Mouse (Mus musculus) heart, embryonic 10.5 days (tissue): ENCODE results near the gene Fgd2. TPM values are rescaled to one million over a fixed set of nuclear protein-coding genes. Genes with fewer than 3 reads are reported as not detected.
"Not testable (repeated sequence)": the region's sequence is repeated elsewhere in the genome, so short reads cannot be mapped to it uniquely, and the experiment has no call there.

Experiments used
- DNase-seq: peaks from one replicate; pipeline ENCODE4 v3.0.0-alpha.2; 2017; ENCODE audit warnings: low spot score
- H3K27ac ChIP-seq: fragments of 300-500 bp; sonication (generic); 2 replicates; pipeline ENCODE4 v1.5.1; 2016; ENCODE audit warnings: mild to moderate bottlenecking
- H3K27me3 ChIP-seq: fragments of 300-500 bp; sonication (generic); 2 replicates; pipeline ENCODE4 v1.6.1; 2016; ENCODE audit warnings: mild to moderate bottlenecking; ENCODE audit not compliant: poor library complexity, insufficient read depth, severe bottlenecking
- H3K36me3 ChIP-seq: fragments of 300-500 bp; sonication (generic); 2 replicates; pipeline ENCODE4 v1.6.1; 2016; ENCODE audit warnings: mild to moderate bottlenecking, moderate library complexity
- H3K4me1 ChIP-seq: fragments of 300-500 bp; sonication (generic); 2 replicates; pipeline ENCODE4 v1.6.1; 2016; ENCODE audit warnings: mild to moderate bottlenecking
- H3K4me3 ChIP-seq: fragments of 300-500 bp; sonication (generic); 2 replicates; pipeline ENCODE4 v1.5.1; 2016; ENCODE audit warnings: mild to moderate bottlenecking, moderate library complexity
- H3K9me3 ChIP-seq: fragments of 300-500 bp; sonication (generic); 2 replicates; pipeline ENCODE4 v1.6.1; 2016; ENCODE audit warnings: mild to moderate bottlenecking, moderate library complexity
- WGBS: fragments of 180-500 bp; shearing (Covaris S2); methylation state at CpG from one replicate; pipeline ENCODE4 v1.1.7; 2016; 5-methylcytosine and 5-hydroxymethylcytosine counted together
- polyA plus RNA-seq: library from polyadenylated mRNA; unstranded; fragments of >200 nt; fragmentation: Nextera tagmentation; extraction: Ambion mirVana; gene quantifications from 2 replicates; pipeline ENCODE4 v1.2.1, GENCODE M21; 2016

Fgd2 gene
- polyA plus RNA-seq, result 2.2 and 3.8 TPM in 2 replicates

- H3K4me1 ChIP-seq, result peaks cover 31% of the 10 kb centered on the region
- WGBS, result 17% methylated on average over 5 of the region's 5 CpGs
- no peaks in the 10 kb centered on the region for H3K36me3 ChIP-seq
- peak within 1 kb of the TSS; percentile 5; the same call in 1 of the 2 replicates for H3K4me3 ChIP-seq
- DNase-seq, result no peak
- no peaks in the 10 kb centered on the region for H3K9me3 ChIP-seq
- H3K27me3 ChIP-seq, result no peaks in the 10 kb centered on the region
- H3K27ac ChIP-seq, result 0 out of 2 replicates have a peak within 1 kb of the TSS, but pooled peaks have one; percentile 24
These were observed at the start of gene Fgd2 for GRCm38 (mm10) chr17:29360761-29361221. TSS of gene Fgd2 (plus strand) at chr17:29360914.

GRCm38 (mm10) chr17:29311602-29312001, 49.1 kb upstream of the Fgd2 start:
- Histone ChIP-seq H3K4me3 (no peak overlapping the region), H3K27ac (no peak overlapping the region), H3K27me3 (no peaks in the 10 kb centered on the region), H3K9me3 (0 out of 2 replicates have a peak, but pooled peaks cover 4% of the 10 kb centered on the region), H3K4me1 (peaks cover 13% of the 10 kb centered on the region), H3K36me3 (no peaks in the 10 kb centered on the region)
- no peak for DNase-seq
- WGBS, result 85% methylated on average over 8 of the region's 8 CpGs

- no peak for DNase-seq
- H3K4me3 ChIP-seq, result no peak overlapping the region
- H3K9me3 ChIP-seq, result 0 out of 2 replicates have a peak, but pooled peaks cover 4% of the 10 kb centered on the region
- no peaks in the 10 kb centered on the region for H3K27me3 ChIP-seq
- H3K27ac ChIP-seq, result no peak overlapping the region
- peaks cover 16% of the 10 kb centered on the region for H3K4me1 ChIP-seq
- no peaks in the 10 kb centered on the region for H3K36me3 ChIP-seq
- WGBS, result 97% methylated on average over 2 of the region's 2 CpGs
These were observed 48.6 kb upstream of the Fgd2 start for GRCm38 (mm10) chr17:29312082-29312481.

DNA sequence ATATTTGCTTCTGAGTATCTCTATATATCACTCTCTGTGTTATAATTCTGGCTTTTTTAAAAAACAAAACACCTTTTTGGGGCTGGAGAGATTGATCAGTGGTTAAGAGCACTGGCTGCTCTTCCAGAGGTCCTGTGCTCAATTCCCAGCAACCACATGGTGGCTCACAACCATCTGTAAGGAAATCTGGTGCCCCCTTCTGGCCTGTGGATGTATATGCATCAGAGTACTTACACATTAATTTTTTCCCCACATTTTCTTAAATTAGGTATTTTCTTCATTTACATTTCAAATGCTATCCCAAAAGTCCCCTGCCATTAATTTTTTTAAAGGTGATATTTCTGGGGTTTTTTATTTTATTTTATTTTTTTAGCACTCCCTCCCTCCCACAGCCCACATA, 47.4 kb upstream of the Fgd2 start:
- Histone ChIP-seq H3K4me1 (peaks cover 16% of the 10 kb centered on the region), H3K36me3 (no peaks in the 10 kb centered on the region), H3K9me3 (0 out of 2 replicates have a peak, but pooled peaks cover 4% of the 10 kb centered on the region), H3K4me3 (no peak overlapping the region), H3K27ac (no peak overlapping the region), H3K27me3 (no peaks in the 10 kb centered on the region)
- DNase-seq, result no peak

- Histone ChIP-seq H3K4me3 (no peak overlapping the region), H3K27me3 (peaks cover 20% of the 10 kb centered on the region), H3K9me3 (0 out of 2 replicates have a peak, but pooled peaks cover 4% of the 10 kb centered on the region), H3K27ac (peak overlapping the region; percentile 72), H3K4me1 (peaks cover 37% of the 10 kb centered on the region), H3K36me3 (no peaks in the 10 kb centered on the region)
- 42% methylated on average over 9 of the region's 9 CpGs for WGBS
- DNase-seq, result no peak
These were observed 44.8 kb upstream of the Fgd2 start for GRCm38 (mm10) chr17:29315672-29316465.

DNA sequence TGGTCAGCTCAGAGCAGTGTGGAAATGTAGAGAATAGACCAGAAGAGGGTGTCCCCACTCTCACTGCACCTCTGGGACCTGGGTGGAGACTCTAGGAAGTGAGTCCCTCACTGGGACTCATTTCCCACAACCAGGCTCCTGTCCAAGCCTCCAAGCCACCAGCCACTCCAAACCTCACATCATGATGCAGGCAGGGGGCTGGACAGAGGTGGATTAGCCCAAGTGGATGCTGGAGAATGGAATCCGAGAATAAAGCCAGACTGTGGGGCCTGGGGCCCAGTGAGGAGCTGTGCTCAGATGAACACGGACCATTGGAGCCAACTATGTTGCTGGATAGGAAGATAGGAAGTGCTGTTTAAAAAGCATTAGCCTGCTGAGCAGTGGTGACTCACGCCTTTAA, 43.8 kb upstream of the Fgd2 start:
- Histone ChIP-seq H3K4me1 (peaks cover 41% of the 10 kb centered on the region), H3K9me3 (0 out of 2 replicates have a peak, but pooled peaks cover 4% of the 10 kb centered on the region), H3K36me3 (no peaks in the 10 kb centered on the region), H3K27ac (peak overlapping the region; percentile 72; the same call in 1 of the 2 replicates), H3K4me3 (no peak overlapping the region), H3K27me3 (peaks cover 30% of the 10 kb centered on the region)
- WGBS, result 63% methylated on average over 3 of the region's 3 CpGs
- DNase-seq, result no peak

- H3K4me3 ChIP-seq, H3K9me3 ChIP-seq, H3K36me3 ChIP-seq, DNase-seq: not testable (repeated sequence)
- WGBS, result 85% methylated on average over 3 of the region's 3 CpGs
- Histone ChIP-seq H3K27me3 (peaks cover 35% of the 10 kb centered on the region), H3K4me1 (peaks cover 46% of the 10 kb centered on the region), H3K27ac (peak within 1 kb of the TSS; percentile 72)
These were observed 43.3 kb upstream of the Fgd2 start, which contains the start of gene Pi16 for GRCm38 (mm10) chr17:29317380-29317779. TSS of gene Pi16 (plus strand) at chr17:29317680.

GRCm38 (mm10) chr17:29318731-29319250, 41.9 kb upstream of the Fgd2 start:
- peaks cover 48% of the 10 kb centered on the region for H3K27me3 ChIP-seq
- 34% methylated on average over 6 of the region's 6 CpGs for WGBS

DNA sequence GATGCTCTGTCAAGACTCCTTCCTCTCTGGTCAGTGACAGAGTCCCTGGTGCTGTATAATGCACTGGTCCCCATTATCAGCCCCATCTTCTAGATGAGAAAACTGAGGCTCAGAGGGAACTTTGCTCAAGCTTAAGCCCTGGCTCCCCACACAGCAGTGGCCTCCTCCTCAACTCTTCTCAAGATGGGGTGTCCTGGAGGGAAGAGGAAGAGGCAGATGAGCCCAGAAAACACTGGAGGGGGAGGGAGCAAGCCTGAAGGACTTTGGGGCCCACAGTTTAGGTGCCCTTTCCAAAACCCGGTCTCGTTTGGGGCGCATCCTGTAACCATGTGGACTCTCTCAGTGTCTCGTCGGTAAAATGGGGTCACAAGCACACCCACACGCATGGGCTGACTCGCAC, 41.2 kb upstream of the Fgd2 start:
- 77% methylated on average over 7 of the region's 7 CpGs for WGBS
- Histone ChIP-seq H3K9me3 (no peaks in the 10 kb centered on the region), H3K4me3 (no peak overlapping the region), H3K27me3 (peaks cover 55% of the 10 kb centered on the region), H3K4me1 (peaks cover 52% of the 10 kb centered on the region), H3K36me3 (no peaks in the 10 kb centered on the region), H3K27ac (peak overlapping the region; percentile 10; the same call in 1 of the 2 replicates)
- DNase-seq, result no peak

More at GRCm38 (mm10) chr17:29318731-29319250, 41.9 kb upstream of the Fgd2 start:
- no peaks in the 10 kb centered on the region for H3K36me3 ChIP-seq
- no peaks in the 10 kb centered on the region for H3K9me3 ChIP-seq
- peak overlapping the region; percentile 10; the same call in 1 of the 2 replicates for H3K27ac ChIP-seq
- H3K4me3 ChIP-seq, result no peak overlapping the region
- peaks cover 52% of the 10 kb centered on the region for H3K4me1 ChIP-seq
- DNase-seq, result no peak

- 43% methylated on average over 8 of the region's 8 CpGs for WGBS
- Histone ChIP-seq H3K27me3 (peaks cover 58% of the 10 kb centered on the region), H3K9me3 (no peaks in the 10 kb centered on the region)
These were observed 40.7 kb upstream of the Fgd2 start for GRCm38 (mm10) chr17:29319881-29320639.

GRCm38 (mm10) chr17:29321765-29322602, 38.7 kb upstream of the Fgd2 start:
- H3K4me1 ChIP-seq, result peaks cover 48% of the 10 kb centered on the region
- DNase-seq, result no peak
- 17% methylated on average over 41 of the region's 41 CpGs for whole genome bisulfite sequencing
- H3K36me3 ChIP-seq, result no peaks in the 10 kb centered on the region
- peaks cover 73% of the 10 kb centered on the region for H3K27me3 ChIP-seq
- H3K9me3 ChIP-seq, result no peaks in the 10 kb centered on the region
- peak overlapping the region; percentile 50 for H3K4me3 ChIP-seq
- H3K27ac ChIP-seq, result peak overlapping the region; percentile 42

More at GRCm38 (mm10) chr17:29319881-29320639, 40.7 kb upstream of the Fgd2 start:
- peaks cover 49% of the 10 kb centered on the region for H3K4me1 ChIP-seq
- no peak overlapping the region for H3K4me3 ChIP-seq
- no peak for DNase-seq
- H3K36me3 ChIP-seq, result no peaks in the 10 kb centered on the region
- no peak overlapping the region for H3K27ac ChIP-seq

GRCm38 (mm10) chr17:29322603-29322962, 38.1 kb upstream of the Fgd2 start:
- Histone ChIP-seq H3K4me3 (peak overlapping the region; percentile 50), H3K4me1 (peaks cover 54% of the 10 kb centered on the region), H3K9me3 (no peaks in the 10 kb centered on the region), H3K36me3 (no peaks in the 10 kb centered on the region), H3K27ac (peak overlapping the region; percentile 42; the same call in 1 of the 2 replicates), H3K27me3 (peaks cover 79% of the 10 kb centered on the region)
- no peak for DNase-seq
- 9% methylated on average over 18 of the region's 18 CpGs for WGBS
